Mouse (Mus musculus): ENCODE data around the gene Spns3.

DNA sequence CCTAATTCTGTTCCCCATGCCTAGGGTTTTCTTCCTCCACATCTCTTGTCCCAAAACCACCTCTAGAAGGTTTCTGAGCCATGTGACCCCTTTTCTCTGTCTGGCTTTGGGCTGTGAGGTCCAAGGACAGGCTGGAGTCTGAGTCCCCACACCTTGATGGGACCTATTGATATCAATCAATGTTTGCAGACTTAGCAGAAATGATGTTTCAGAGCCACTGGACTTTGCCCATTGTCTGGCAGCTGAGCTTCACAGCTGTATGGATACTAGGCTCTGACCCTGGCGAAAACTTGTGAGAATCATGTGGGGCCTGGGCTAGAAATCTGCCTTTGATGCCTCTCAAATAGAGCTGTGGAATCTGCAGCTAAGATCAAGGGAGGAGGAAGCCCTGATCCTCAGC lies 53.5 kb downstream of the Spns3 start:
- TF ChIP-seq GATA1 (IDR thresholded peaks at IDR 0.05; ENCODE audit: low read depth, low read length) (no peak), MAX (IDR thresholded peaks at IDR 0.05; ENCODE audit: low read length) (no peak), CTCF (IDR thresholded peaks at IDR 0.05 in 2 of 3, conservative IDR thresholded peaks at IDR 0.05 in 1 of 3; ENCODE audit: control insufficient read depth in 1 of 3, insufficient read depth in 1 of 3, low read depth in 2 of 3, low read length in 3 of 3, poor library complexity in 1 of 3, severe bottlenecking in 1 of 3) (no peak)

Data from MEL (cell line).